Mouse (Mus musculus) limb, embryonic 11.5 days (tissue): ENCODE data around the gene A930018P22Rik. TPM values are rescaled to one million over a fixed set of nuclear protein-coding genes. Genes with fewer than 3 reads are reported as not detected.
"Not testable (repeated sequence)": the region's sequence is repeated elsewhere in the genome, so short reads cannot be mapped to it uniquely, and the experiment has no call there.

Experiments
- ATAC-seq: fragments of 200-750 bp; cut with Nextera tagmentation; 2 replicates; pipeline ENCODE4 v1.8.0; 2017; ENCODE audit warnings: low read depth; ENCODE audit not compliant: insufficient number of reproducible peaks, low FRiP score, low TSS enrichment
- DNase-seq: peaks from one replicate; pipeline ENCODE4 v3.0.0-alpha.2; 2015; ENCODE audit warnings: low spot score
- H3K27ac ChIP-seq: fragments of 300-500 bp; sonication (generic); replicated peaks from 2 replicates; pipeline ENCODE4 v1.5.1; 2014; ENCODE audit warnings: low read depth, mild to moderate bottlenecking, low read length
- H3K27me3 ChIP-seq: fragments of 300-500 bp; sonication (generic); 2 replicates; pipeline ENCODE4 v1.6.1; 2014; ENCODE audit warnings: mild to moderate bottlenecking, low read length, mixed read lengths; ENCODE audit not compliant: control insufficient read depth, insufficient read depth
- H3K36me3 ChIP-seq: fragments of 300-500 bp; sonication (generic); 2 replicates; pipeline ENCODE4 v1.6.1; 2014; ENCODE audit warnings: mild to moderate bottlenecking, low read length, moderate library complexity, mixed read lengths; ENCODE audit not compliant: control insufficient read depth, insufficient read depth
- H3K4me1 ChIP-seq: fragments of 300-500 bp; sonication (generic); 2 replicates; pipeline ENCODE4 v1.6.1; 2014; ENCODE audit warnings: low read length, mixed read lengths; ENCODE audit not compliant: control insufficient read depth, insufficient read depth
- H3K4me2 ChIP-seq: fragments of 300-500 bp; sonication (generic); 2 replicates; pipeline ENCODE4 v1.6.1; 2014; ENCODE audit warnings: low read depth, mild to moderate bottlenecking, moderate library complexity; ENCODE audit not compliant: severe bottlenecking
- H3K4me3 ChIP-seq: fragments of 300-500 bp; sonication (generic); 2 replicates; pipeline ENCODE4 v1.5.1; 2014; ENCODE audit warnings: low read depth, low read length
- H3K9ac ChIP-seq: fragments of 300-500 bp; sonication (generic); 2 replicates; pipeline ENCODE4 v1.6.1; 2014; ENCODE audit warnings: mild to moderate bottlenecking, low read length
- H3K9me3 ChIP-seq: fragments of 300-500 bp; sonication (generic); 2 replicates; pipeline ENCODE4 v1.6.1; 2016; ENCODE audit warnings: low read length; ENCODE audit not compliant: control insufficient read depth
- WGBS: fragments of 180-500 bp; shearing (Covaris S2); extraction: QIAGEN DNeasy Blood & Tissue Kit; methylation state at CpG from one replicate; pipeline ENCODE4 v1.1.7; 2014; 5-methylcytosine and 5-hydroxymethylcytosine counted together
- polyA plus RNA-seq: library from polyadenylated mRNA; unstranded; fragments of >200 nt; fragmentation: Nextera tagmentation; extraction: Ambion mirVana; gene quantifications from 2 replicates; pipeline ENCODE4 v1.2.1, GENCODE M21; 2014

The A930018P22Rik gene
- polyA plus RNA-seq, 1 experiment from 2014 or later = not detected

DNA sequence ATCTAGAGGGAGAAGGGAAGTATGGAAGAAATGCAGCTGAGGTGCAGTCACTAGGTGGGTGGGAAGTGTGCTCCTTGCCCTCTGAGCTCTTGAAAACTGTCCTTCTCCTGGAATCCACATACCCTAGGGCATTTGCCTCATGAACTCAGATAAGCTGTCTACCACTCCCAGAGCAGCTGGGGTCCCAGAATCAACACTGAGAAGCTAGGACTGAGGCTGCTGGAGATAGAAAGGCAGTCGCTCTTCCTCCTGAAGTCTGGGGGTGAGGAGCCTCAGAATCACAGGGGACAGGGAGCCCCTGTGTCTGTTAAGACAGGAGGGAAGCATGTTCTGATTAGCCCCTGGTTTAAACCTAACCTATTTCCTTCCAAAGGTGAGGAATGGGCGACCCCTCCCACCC, 13.0 kb upstream of the A930018P22Rik start:
- no peaks in the 10 kb centered on the region for H3K4me1 ChIP-seq
- H3K4me2 ChIP-seq = no peak overlapping the region
- H3K4me3 ChIP-seq = no peak overlapping the region
- 54% methylated on average over 2 of the region's 2 CpGs for WGBS
- DNase-seq = no peak
- no peaks in the 10 kb centered on the region for H3K27me3 ChIP-seq
- no peaks in the 10 kb centered on the region for H3K9me3 ChIP-seq
- ATAC-seq = no peak
- H3K36me3 ChIP-seq = no peaks in the 10 kb centered on the region
- no peak overlapping the region for H3K9ac ChIP-seq
- no peak overlapping the region for H3K27ac ChIP-seq

- Histone ChIP-seq H3K36me3 (no peaks in the 10 kb centered on the region), H3K4me1 (no peaks in the 10 kb centered on the region), H3K9ac (no peak overlapping the region), H3K4me3 (no peak overlapping the region), H3K4me2 (no peak overlapping the region), H3K9me3 (no peaks in the 10 kb centered on the region), H3K27me3 (no peaks in the 10 kb centered on the region), H3K27ac (no peak overlapping the region)
- WGBS = 85% methylated on average over 4 of the region's 4 CpGs
- ATAC-seq (no peak), DNase-seq (no peak)
These were observed 12.5 kb upstream of the A930018P22Rik start for GRCm38 (mm10) chr2:104110031-104110430.

DNA sequence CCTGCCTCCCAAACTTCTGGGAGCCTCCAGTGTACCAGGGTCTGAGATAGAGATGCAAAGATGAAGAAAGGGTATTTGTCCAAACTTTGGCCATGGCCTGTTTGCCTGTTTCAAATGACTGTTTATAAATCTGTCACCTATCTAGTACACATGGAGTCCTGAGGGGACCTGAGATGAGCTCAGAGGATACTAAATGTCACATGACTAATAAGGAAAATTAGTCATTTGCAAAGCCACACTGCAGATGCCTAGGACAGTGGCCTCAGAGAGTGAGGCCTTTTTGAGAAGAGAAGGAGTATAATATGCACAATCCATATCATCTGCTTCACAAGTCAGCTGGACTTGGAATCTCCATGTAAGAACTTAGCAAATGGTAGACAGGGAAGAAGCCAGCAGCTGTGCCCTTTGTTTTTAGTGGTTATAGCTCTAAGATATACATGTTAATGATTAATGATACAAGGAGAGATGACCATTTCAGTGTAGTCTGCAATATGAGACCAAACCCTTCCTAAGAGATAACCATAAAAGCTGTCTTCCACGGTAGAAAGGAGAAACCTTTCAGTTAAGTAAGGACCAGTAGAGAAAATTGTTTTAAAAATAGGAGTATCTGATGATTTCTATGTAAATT, 11.3 kb upstream of the A930018P22Rik start:
- not testable (repeated sequence) for H3K9ac ChIP-seq, H3K36me3 ChIP-seq, H3K9me3 ChIP-seq, ATAC-seq, H3K4me2 ChIP-seq, H3K4me1 ChIP-seq, DNase-seq, H3K27me3 ChIP-seq, H3K4me3 ChIP-seq, H3K27ac ChIP-seq
- no CpG with 5 or more reads among the region's 1 CpGs for WGBS

GRCm38 (mm10) chr2:104113563-104113962, 9.0 kb upstream of the A930018P22Rik start:
- H3K4me1 ChIP-seq, H3K9ac ChIP-seq, H3K27me3 ChIP-seq, H3K36me3 ChIP-seq, DNase-seq, H3K4me2 ChIP-seq, H3K27ac ChIP-seq, ATAC-seq, H3K9me3 ChIP-seq, H3K4me3 ChIP-seq: not testable (repeated sequence)

DNA sequence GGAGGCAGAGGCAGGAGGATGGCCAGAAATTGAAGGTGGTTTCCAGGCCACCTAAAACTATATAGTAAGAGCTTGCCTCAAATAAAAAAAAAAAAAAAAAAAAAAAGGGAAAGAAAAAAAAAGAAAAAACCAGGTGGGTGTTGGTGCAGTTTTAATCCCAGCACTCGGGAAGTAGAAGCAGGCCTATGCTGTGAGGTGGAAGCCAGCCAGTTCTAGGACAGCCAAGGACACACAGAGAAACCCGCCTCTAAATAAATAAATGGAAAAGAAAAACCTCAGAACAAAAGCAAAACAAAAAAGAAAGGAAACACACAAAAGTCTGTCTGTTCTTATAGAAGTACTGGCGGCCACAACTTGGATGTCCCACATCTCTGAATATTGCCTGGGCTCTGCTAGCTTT, 7.7 kb upstream of the A930018P22Rik start:
- Histone ChIP-seq H3K4me3 (no peak overlapping the region), H3K36me3 (no peaks in the 10 kb centered on the region), H3K9ac (no peak overlapping the region), H3K4me2 (no peak overlapping the region), H3K9me3 (no peaks in the 10 kb centered on the region), H3K27me3 (no peaks in the 10 kb centered on the region), H3K4me1 (no peaks in the 10 kb centered on the region), H3K27ac (no peak overlapping the region)
- 88% methylated on average over 3 of the region's 3 CpGs for WGBS
- DNase-seq = no peak
- ATAC-seq = no peak

GRCm38 (mm10) chr2:104117173-104117572, 5.4 kb upstream of the A930018P22Rik start:
- not testable (repeated sequence) for H3K4me2 ChIP-seq, H3K9me3 ChIP-seq, ATAC-seq, H3K9ac ChIP-seq, H3K27me3 ChIP-seq, H3K4me1 ChIP-seq, DNase-seq, H3K36me3 ChIP-seq, H3K27ac ChIP-seq, H3K4me3 ChIP-seq

GRCm38 (mm10) chr2:104119097-104119496, 3.5 kb upstream of the A930018P22Rik start:
- H3K27ac ChIP-seq = no peak overlapping the region
- 69% methylated on average over 1 of the region's 1 CpGs for WGBS
- ATAC-seq = no peak

DNA sequence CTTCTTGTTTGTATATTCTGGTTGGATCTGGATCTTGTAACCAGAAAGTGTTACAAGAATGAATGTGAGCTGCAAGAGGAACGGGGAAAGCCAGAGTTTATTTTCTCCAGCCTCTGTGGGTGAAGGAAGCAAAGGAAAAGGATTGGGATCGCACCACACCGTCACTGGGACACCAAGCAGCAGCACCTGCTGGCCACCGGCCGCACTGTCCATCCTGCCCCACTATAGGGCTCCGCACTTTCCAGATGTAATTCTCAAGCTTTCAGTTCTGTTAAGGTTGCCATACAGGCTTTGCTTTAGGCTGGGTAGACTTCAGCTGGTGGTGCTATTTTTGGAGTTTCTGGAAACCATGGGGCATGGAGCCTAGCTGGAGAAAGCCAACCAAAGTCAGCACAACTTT, 2.3 kb upstream of the A930018P22Rik start:
- DNase-seq (no peak), ATAC-seq (no peak)
- Histone ChIP-seq H3K27me3 (0 out of 2 replicates have a peak, but pooled peaks cover 3% of the 10 kb centered on the region), H3K4me3 (no peak overlapping the region), H3K36me3 (no peaks in the 10 kb centered on the region), H3K4me2 (no peak overlapping the region), H3K9ac (no peak overlapping the region), H3K27ac (no peak overlapping the region), H3K4me1 (no peaks in the 10 kb centered on the region), H3K9me3 (no peaks in the 10 kb centered on the region)
- 59% methylated on average over 6 of the region's 6 CpGs for WGBS

More at GRCm38 (mm10) chr2:104119097-104119496, 3.5 kb upstream of the A930018P22Rik start:
- H3K4me1 ChIP-seq = no peaks in the 10 kb centered on the region
- H3K27me3 ChIP-seq = 0 out of 2 replicates have a peak, but pooled peaks cover 3% of the 10 kb centered on the region
- no peak for DNase-seq
- H3K9ac ChIP-seq = no peak overlapping the region
- H3K4me2 ChIP-seq = no peak overlapping the region
- H3K4me3 ChIP-seq = no peak overlapping the region
- no peaks in the 10 kb centered on the region for H3K9me3 ChIP-seq
- H3K36me3 ChIP-seq = no peaks in the 10 kb centered on the region
